Mouse (Mus musculus) testis, adult 2 months (tissue): ENCODE measurements around the gene Plek.

Source experiments
- CTCF ChIP-seq: fragments of 200-500 bp; IDR thresholded peaks from 2 replicates; pipeline ENCODE4 v1.5.1; 2012; ENCODE audit warnings: low read depth, mild to moderate bottlenecking, inconsistent platforms, low read length, moderate library complexity; ENCODE audit not compliant: control insufficient read depth, insufficient read depth, insufficient replicate concordance
- POLR2A ChIP-seq: fragments of 200-500 bp; IDR thresholded peaks from 2 replicates; pipeline ENCODE4 v1.6.1; 2012; ENCODE audit warnings: low read depth, mild to moderate bottlenecking, inconsistent platforms, low read length, moderate library complexity; ENCODE audit not compliant: control insufficient read depth

- TF ChIP-seq POLR2A = no peak
- TF ChIP-seq CTCF = no peak
These were observed 59.3 kb downstream of the Plek start for GRCm38 (mm10) chr11:16992880-16993279.
